Mouse (Mus musculus): Measurements from ENCODE around the gene Aym1.
"Not testable (repeated sequence)": the region's sequence is repeated elsewhere in the genome, so short reads cannot be mapped to it uniquely, and the experiment has no call there.

Gene Aym1

DNA sequence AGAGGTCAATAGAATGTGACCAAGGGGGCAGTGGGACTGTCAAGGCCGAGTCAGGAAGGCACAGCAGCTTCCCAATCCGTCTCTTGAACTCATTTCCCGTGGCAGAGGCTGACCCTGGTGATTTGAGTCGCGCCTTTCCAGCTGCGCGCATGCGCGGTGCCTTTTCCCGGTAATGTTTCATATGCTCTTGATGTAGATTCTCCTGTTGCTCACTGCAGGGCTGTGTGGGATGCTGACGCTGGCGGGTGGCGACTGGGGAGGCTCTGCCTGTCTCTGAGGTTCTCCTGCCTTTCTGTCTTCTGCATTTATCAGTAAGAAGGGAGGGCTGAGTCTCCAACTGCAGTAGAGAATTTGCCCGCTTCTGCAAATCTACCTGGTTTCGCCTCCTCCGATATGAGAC, 2.8 kb upstream of the Aym1 start:
- no peak for DNase-seq

DNA sequence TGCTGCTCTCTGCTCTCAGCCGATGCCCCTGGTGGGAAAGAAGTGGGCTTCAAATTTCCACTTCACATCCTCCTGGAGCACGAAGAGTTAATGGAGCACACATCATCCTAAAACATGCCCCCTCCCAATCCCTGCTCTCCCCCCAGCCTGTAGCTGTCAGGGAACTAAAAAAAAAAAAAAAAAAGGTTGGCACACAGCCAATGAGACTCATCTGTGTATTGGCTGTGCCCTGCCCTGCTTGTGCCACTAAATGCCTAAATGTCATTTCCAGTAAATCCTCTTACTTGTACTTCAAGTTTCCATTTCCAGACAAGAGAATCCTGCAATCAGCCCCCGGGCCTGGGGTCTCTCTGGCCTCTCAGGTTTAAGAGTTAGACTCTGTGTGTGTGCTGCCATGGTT, 562 bp downstream of the Aym1 start:
- no peak for DNase-seq

DNA sequence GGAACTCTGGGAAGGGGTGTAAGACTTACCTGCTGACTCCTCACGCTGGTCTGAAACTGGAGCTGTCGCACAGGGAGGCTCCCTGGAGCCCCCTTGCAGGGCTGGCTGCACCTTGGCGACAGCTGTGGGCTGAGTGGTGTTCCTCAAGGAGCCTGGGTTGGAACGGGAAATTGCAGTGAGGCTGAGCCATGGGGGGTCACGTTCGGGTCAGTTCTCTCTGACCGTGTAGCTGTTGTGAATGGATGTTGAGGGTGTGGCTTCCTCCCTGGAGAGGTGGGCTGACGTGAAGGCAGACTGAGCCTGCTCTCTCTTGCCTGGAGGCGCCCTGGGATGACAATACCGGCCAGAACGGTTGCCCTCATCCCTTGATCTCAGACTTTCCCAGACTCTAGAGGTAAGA, 1.7 kb downstream of the Aym1 start:
- DNase-seq: no peak

DNA sequence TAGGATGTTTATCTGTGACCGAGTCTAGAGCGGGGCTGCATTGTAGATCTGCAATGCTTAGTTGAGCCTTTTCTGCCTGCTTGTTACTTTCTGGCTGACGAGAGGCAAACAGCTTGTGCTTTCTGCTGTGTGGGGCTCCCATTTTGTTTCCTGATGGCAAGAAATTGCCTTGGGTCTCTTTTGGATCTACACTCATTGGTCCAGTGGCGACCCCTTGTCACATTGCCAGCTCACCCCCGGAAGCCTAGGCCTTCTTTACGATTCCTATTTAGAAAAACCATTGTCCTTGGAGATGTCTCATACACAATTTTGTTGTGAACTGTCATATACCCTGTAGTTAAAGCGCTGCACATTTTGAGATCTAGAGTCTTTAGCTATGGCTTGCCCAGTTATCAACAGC, 4.2 kb downstream of the Aym1 start:
- DNase-seq: peak; percentile 71 to 77

DNA sequence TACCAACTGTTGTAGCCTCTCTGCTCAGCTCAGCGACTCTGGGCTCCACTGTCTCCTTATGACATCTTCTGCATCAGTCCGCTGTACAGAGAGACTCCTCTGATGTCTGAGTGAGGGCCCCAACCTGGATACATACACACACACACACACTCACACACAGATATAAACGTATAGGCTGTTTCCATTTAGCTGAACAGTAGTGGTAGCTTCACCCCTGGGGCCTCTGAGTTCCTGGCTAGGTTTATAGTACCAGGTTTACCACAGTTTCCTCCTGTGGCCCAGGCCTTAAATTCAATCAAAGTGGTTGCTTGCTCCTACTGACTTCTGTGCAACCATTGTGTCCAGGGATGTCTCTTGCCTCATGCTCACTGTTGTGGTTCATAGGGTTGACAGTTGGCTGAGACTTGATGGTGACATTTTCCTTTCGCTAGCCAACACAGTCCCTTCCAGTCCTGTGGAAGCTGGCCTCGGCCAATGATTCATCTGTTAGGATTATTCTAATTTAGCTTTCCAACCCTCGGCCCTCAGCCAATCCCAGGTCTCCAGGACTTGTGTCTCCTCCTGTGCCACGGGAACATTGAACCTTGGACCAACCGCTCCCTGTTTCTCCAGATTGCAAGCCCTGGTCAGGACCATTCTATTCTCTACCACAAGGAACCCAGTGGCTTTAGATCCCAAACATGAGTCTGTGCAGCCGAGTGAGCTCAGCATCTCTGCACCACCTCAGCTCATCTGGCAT, 5.3 kb downstream of the Aym1 start:
- peak; percentile 90 to 92 for DNase-seq

DNA sequence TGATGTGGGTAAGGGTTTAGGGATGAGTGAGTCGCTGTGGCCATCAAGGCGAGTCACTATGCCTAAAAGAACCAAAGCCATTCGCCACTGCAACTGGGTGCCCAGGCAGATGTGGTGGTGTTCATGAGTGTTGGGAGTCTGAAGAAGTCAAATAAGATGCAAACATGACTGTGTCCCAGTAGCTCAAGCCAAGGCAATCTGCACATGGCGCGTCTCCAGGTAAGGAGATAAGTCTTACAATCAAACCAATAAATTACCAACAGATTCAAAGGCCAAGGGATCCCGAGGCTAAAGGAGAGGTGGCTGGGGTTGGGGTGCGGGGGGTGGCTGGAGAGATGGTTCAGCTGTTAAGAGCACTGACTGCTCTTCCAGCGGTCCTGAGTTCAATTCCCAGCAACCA, 6.1 kb downstream of the Aym1 start:
- DNase-seq: peak in 1 of 2 experiments; percentile 50

DNA sequence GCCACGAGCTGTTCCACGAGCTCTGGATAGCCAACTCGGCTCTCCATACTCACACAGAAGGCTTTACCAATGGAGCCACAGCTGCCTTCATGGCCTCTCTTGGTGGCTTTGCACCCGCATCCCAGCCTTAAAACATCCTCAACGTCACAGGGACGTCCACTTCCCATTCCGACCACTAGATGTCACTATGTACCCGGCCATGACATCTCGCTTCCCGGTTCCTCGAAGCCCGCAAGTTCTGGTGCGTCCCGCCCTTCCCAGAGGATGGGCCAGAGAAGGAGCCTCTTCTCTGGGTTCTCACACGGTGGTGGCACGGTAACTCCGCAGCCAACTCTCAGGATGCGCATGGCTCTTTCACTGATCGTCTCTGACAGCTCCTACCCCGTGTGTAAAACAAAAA, 8.8 kb downstream of the Aym1 start:
- peak; percentile 93 to 96 for DNase-seq

DNA sequence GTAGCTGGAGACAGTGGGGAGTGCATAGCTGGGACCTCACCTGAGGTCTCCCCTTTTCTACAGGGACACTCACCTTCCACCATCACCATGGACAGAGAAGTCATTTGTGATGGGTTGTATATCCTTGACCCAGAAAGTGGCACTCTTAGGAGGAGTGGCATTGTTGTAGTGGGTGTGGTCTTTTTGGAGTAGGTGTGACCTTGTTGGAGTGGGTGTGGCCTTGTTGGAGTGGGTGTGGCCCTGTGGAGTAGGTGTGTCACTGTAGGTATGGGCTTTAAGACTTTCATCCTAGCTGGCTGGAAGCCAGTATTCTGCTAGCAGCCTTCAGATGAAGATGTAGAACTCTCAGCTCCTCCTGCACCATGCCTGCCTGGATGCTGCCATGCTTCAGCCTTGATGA, 10.6 kb downstream of the Aym1 start:
- not testable (repeated sequence) for DNase-seq

DNA sequence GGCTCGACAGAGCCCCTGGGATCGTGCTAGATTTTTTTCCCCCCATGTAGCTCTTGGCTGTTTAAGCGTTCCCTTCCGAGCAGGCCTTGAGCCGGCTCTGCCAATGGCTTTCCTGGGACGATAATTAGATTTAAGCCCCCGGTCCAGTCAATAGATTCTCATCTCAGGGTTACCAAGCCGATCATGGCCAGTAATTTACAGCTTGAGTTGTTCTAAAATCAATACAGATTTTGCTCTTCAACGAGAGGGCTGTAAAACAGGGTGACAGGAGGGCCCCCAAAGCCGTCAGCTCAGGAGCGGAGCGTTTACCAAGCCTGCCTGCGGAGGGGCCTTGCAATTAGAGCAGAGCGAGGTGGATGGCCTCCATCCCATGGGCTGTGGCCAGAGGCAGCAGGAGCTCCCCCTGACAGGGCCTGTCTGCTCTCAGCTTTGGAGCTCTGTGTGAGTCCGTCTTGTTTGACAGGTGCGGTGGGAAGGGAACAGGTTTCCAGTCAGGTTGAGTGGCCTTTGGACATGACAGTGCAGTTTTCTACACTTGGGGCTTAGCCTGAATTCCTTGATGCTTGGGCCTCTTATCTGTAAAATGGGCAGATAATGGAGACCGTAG, 12.3 kb downstream of the Aym1 start:
- DNase-seq: peak; percentile 54 to 70

DNA sequence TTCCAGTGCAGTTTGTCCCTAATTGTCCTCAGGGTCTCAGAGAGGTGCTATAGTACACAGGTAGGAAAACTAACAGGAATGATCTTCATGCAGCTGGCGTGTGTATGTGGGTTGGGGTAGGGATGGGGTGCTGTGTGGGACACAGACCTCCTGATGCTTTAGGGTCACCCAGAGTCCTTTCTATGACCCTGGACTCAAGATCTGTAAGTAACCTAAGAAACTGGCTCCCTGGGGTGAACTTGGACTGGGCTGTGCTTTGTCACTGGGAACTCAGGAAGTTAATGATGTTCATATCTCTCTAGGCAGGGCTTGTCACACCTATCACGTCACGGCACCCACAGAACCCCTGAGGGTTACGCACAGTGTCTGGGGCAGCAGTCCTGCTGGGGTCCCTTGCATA, 15.4 kb downstream of the Aym1 start:
- DNase-seq: peak in 1 of 2 experiments; percentile 31

DNA sequence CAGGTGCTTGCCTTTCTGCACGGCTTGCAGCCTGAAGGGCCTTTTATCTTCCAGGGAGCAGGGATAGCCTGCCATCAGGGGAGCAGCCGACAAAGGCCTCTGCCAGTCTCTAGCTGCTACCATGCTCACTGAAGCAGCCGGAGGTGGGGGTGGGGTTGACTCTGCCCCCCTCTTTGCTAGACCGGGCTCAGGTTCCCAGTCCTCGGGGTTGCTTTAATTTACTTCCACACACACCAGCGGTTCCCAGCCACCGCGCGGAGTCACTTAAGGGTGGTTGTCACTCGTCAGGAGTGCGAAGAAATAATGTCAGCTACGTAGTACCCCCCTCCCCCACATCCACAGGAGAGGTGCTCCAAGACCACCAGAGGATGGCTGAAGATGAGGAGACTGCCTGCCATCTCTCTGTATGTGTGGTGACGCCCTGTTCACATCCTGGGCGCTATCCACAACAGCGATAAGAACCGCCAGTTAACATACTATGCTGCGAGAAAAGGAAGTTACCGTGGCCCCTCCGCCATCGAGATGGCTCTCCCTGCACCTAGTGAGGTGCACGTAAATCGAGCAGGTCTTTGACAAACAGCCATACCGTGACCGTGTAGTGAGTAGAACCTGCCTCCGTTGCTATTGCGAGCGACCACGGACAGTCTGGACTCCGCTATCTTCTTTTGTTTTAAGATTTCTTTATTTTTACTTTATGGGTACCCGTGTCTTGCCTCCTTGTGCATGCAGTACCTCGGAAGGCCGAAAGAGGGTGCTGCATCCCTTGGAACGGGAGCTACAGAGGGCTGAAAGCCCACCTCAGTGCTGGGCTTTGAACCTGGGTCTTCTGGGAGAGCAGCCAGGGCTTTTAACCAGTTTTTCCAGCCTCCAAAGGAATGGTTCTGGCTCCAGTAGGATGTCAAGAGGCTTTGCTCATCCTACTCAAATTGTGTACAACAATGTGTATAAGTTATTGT, 16.2 kb downstream of the Aym1 start:
- peak; percentile 93 to 96 for DNase-seq

DNA sequence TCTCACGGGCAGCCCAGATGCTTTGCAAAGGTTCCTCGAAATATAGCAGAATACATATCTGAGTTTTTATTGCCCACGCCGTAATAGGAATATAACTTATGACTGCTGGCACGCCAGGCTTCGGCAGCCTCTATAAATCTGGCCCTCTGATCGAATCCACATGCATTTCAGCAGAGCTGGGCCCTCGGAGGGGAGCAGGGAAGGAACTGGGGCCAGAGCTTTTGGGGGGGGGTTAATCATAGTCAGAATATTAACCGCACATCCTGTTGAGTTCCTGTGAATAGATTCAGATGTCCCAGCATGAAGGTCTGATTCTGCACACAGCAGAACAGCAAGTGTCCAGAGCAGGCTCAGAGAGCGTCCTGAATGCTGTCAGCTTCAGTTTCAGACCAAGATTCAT, 17.2 kb downstream of the Aym1 start:
- DNase-seq: no peak

DNA sequence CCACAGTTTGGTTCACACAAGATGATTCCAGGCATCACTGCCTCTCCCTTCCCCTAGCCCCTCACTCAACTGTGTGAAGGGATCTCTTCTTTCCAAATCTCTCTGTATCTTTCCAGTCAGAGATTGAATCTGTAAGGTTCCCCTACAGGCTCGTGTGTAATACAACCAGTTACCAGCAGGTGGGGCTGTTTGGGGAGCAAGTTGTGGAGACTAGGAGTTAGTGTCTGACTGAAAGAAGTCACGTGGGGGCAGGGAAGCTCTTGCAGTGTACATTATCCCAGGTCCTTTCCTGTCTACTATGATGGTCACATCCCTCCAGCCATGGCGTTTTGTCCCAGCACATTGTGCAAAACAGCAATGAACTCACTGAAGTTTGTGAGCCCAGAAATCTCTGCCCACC, 18.7 kb downstream of the Aym1 start:
- peak; percentile 91 to 98 for DNase-seq

DNA sequence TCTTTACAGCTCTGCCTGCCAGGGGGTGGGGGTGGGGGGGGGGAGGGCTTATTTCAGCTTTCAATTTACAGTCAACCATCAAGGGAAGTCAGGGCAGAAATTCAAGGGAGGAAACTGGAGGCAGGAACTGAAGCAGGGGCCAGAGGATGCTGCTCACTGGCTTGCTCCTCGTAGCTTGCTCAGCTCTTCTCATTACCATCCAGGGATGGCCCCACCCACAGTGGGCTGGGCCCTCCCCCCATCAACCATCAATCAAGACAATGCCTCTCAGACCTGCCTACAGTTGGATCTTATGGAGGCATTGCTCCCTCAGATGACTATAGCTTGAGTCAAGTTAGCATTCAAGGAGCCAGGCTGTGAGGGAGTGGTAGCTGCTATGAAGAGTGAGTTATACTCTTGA, 19.2 kb downstream of the Aym1 start:
- no peak for DNase-seq

DNA sequence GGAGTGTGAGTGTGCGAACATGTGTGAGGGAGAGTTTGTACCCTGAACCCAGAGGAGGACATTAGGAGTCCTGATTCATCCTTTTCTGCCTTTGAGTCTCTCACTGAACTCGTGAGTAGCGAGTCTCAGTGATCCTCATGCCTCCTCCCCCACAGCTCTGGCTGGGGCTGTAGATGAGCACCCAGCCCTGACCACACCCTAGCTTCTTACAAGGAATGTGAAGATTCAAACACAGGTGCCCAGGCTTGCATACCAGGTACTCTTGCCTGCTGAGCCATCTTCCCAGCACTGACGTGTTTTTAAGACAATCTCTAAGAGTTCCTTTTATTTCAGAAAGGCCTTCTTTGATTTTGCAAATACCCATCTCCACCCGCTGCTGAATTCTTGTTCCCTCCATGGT, 22.3 kb downstream of the Aym1 start:
- DNase-seq: no peak

DNA sequence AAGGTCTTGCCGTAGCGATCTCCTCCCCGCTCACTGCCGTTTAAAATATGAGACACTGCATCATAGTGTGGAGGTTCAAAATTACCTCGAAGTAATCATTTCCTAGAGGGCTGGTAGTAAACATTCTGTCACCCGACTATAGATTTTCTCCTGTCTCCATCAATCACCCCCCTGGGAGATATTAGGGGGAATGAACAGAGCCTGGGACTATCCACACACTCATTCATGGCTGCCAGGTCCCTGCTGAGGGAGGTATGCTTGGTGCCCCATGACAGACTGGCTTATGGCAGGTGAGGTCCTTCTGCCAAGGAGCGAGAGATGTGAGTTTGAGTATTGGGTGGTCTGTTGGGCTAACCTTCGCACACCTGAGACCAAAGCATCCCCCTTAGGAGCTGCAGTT, 23.5 kb downstream of the Aym1 start:
- peak in 1 of 2 experiments; percentile 32 for DNase-seq

DNA sequence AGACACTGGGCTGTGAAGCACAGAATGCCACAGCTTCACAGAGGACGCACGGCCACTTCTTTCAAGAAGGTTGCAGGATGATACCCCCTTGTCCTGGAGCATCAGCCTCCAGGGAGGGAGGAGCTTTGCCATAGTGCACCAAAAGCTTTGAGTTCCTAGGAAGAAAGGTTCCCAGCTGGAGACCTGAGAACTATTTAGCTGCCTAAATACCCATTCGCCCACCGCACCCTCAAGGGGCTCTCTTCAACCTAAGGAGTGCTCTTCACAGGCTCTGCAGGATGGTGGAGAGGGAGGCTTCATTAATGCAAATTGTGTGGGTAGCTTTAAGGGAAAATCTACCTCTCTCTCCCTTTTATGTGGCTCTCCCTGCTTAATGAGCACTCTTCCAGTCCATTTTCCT, 25.5 kb downstream of the Aym1 start:
- no peak for DNase-seq

DNA sequence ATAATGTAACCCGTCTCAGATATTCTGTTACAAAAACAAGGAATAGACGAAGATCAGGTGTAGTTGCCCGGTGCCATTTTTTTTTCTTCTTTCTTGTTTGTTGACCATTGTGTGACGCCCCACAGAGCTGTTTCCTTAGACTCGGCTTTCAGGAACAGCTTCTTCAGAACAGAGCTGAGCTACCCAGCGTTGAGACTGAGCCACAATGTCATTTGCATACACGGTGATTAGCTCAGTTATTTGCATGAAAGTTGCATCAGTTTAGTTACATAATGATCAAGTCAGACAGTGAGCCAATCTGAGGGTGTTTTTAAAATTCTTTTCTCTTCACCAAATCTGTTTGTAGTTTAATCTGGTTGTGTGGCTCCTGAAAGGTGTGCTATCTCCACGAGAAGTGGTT, 36.7 kb downstream of the Aym1 start:
- DNase-seq: no peak

DNA sequence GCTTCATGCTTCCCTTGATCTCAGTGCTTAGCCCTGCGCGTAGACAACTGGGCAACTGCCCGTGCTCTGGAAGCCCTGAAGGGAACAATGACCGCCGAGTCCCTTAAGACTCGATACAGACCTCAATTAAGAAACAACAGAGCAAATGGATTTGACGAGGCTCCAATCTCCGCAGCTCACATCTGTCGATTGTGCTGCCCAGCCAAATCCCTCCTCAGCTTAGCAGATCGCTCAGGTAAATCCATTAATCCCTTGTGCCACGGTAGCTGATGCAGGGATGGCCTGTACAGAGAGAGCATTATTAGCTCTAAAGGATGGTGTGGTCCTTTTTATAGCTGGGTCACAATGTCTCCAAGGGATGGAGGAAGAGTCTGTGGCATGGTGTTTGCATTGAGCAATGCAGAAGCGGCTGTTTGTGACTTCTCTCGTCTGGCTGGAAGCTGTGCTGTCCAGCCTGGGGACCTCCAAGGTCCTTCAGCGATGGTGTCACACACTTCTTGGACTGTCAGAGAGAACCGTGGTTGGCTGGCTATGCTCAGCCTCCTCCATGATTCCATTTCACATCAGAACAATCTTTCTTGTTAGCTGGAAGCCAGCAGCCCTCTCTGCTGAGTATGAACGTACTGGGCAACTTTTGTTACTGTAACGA, 39.3 kb downstream of the Aym1 start:
- DNase-seq: no peak

DNA sequence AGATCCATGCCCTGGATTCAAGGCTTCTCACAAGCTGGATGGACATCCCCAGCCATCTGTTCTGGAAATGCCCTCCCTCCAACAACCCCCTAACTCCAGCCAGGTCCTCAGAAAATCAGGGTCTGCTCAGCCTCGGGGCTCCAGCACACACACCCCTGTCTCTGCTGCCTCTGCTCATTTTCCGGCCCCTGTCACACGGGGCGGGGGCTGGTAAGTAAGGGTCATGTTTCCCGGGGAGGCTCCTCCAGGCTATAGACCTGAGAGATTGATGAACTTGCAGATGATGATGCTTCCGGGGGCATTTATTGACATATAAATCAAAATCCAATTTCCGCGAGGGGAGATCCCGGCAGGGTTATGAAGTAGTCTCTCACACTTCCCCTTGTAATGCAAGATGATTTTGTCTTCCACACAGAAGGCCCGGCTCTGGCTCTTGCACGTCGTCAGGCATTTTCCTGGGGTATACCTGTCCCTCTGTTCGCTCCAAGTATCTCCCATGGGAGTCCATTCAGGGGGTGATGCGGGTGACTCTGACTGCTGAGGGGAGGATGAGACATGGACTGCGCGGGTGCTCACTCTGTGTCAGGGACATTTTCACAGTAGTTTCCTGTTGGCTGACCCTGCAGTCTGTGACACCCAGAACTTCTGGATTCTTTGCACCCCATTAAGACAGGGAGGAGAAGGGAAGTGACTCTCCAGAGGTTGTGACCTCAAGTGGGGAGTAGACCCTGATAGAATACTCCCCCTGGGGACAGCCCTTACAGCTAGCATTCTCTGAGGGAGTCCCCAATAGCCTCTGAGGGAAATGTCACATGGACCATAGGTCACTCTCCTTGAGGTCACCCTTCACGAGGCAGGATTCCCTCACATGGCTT, 40.6 kb downstream of the Aym1 start:
- DNase-seq: no peak

DNA sequence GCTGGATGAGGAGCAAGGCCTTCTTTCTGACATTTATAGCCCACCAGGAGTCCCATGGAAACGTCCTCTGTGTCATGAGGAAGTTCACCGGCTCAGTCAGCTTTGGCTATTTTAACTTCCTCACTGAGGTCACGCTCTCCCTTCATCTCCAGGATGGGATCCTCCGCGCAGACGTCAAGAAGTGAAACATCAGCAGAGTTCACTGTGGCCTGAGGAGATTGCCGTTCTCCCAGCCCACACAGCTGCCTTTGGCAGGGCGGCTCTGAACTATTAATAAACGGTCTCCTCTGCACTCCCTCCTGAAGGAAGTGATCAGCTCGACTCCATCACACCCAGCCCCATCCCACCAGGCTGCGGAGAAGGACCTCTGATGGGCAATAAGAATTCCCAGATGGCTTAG, 45.6 kb downstream of the Aym1 start:
- no peak for DNase-seq

DNA sequence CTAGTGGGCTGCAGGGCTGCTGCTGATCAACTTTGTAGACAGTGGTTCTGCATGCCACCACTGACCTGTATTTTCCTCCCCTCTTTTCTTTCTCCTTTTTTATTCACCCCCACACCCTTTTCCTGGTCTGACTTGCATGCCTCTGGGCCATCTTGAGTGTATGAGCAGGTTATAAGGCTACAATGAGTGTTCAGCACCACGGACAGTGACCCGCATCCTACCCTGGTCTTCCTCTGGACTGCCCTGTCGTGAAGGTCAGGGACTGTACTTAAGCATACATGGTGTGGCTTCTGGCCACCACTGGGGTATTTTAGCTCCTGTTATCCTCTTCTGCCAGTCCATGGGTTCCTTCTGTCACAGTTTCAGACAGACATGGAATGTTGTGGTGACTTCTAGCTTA, 50.3 kb downstream of the Aym1 start:
- DNase-seq: no peak
